Mouse (Mus musculus) cerebellum, postnatal 36 days (tissue): ENCODE measurements around the gene A430078G23Rik.

ENCODE experiments used
- DNase-seq, 2 experiments: peaks; one replicate each; pipeline ENCODE4 v3.0.0; 2021 to 2022; ENCODE audit warnings: mixed read lengths in 2 of 2

Gene A430078G23Rik

GRCm38 (mm10) chr8:3414639-3415190 is 61.5 kb downstream of the A430078G23Rik start:
- DNase-seq, result no peak

DNA sequence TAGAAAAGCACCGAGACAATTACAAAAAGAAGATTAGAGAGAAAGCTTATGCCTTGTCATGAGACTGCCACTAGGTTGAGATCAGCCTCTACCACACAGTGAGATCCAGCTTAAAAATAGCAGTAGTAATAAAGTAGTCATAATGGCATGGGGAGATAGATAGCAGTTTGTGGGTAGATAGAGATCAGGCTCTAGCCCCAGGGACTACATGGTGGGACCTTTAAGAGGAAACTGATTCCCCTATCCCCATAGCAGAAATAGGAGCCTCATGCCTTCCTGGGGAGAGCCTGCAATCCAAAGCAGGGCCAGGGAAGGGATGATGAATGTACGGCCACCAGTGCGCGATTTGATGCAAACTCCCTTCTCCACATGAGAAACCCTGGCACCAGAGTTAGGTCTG is 62.0 kb downstream of the A430078G23Rik start:
- no peak for DNase-seq

DNA sequence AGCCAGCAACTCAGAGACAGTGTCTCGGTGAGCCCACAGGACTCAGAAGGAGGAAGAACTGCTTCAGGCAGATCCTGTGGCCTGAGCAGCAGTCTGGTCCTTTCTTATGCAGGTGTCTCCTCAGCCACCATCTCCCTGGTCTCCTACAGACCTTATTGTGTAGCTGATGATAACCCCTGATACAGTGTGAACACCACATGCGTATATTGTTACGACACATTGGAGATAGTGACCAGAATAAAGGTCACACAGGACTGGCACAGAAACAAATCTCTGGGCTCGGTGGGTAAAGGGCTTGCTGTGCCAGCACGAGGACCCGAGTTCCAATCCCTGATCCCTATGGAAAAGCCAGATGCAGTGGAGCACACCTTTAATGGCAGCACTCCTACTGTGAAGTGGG is 62.4 kb downstream of the A430078G23Rik start:
- DNase-seq, result no peak

- no peak for DNase-seq
Measured at GRCm38 (mm10) chr8:3416846-3417245, 63.6 kb downstream of the A430078G23Rik start.

DNA sequence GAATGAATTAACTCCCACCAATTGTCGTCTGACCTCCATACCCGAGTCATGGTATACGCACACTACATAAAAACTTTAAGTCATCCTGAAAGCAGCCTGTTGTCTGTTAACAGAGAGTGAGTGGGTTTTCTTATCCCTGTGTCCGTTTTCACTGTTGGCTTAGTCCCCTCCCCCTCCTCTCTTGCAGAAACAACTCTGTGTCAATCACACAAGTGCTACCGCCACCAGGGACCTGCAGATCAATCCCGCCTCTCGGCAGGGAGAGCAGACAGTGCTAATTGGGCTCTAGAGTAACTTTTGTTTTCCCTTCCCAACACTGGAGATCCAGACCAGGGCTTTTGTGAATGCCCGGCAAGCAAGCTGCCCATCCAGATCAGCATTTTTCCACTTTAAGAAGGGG is 64.2 kb downstream of the A430078G23Rik start:
- no peak for DNase-seq

DNA sequence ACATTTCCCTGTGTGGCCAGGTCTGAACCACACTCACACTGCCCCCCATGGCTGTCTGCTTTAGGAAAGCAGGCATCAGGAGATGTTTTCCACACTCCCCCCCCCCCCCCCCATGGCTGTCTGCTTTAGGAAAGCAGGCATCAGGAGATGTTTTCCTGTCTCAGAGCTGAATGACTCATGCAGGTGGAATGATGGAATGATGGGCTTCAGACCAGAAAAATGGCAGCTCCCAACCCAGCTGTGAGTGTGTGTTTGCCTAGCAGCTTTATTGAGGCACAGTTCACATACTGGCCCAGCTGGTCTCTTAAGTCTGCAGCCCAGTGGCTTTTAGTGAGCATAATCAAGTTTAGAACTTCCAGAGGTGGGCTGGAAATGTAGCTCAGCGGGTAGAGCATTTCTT is 64.9 kb downstream of the A430078G23Rik start:
- no peak for DNase-seq

- DNase-seq, result no peak
Measured at GRCm38 (mm10) chr8:3420105-3420706, 67.0 kb downstream of the A430078G23Rik start.

DNA sequence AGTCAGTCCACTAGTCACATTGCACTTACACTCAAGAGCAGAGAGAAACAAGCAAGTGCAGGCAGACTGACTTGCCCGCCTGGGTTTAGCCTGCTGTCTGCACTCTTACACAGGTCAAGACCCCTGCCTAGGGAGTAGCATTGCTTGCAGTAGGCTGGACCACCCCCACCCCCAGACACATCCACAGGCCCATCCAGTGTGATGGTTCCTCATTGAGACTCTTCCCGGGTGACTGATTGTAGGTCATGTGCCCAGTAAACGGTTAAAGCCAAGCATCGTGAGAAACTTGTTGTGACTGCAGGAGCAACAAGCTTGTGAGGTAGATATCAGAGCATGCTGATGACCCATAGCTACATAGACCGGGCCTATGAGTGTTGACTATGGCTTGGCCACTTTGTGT is 68.3 kb downstream of the A430078G23Rik start:
- DNase-seq, result no peak

DNA sequence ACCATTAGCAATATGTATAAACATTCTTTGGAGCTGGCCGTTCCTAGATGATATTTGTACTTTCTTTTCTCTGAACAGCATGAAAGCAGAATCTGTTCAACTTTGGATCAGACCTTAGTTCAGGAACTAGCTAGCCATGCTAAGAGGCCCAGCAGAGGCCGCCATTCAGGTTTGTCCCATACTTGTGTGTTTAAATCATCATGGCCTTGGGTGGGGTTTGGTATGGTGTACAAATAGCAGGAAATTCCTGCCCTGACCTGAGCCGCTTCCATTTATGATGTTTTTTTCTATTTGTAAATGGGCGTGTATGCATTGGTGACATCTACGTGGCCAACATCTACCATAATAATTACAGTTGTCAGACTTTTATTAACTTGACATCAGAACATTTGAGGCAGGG is 72.0 kb downstream of the A430078G23Rik start:
- no peak for DNase-seq

- DNase-seq, result no peak
Measured at GRCm38 (mm10) chr8:3426211-3426610, 73.0 kb downstream of the A430078G23Rik start.

- no peak for DNase-seq
Measured at GRCm38 (mm10) chr8:3428426-3428825, 75.2 kb downstream of the A430078G23Rik start.

- peak; percentile 76 to 78 for DNase-seq
Measured at GRCm38 (mm10) chr8:3429966-3430365, 76.8 kb downstream of the A430078G23Rik start.

GRCm38 (mm10) chr8:3431113-3431512 is 77.9 kb downstream of the A430078G23Rik start:
- DNase-seq, result no peak

DNA sequence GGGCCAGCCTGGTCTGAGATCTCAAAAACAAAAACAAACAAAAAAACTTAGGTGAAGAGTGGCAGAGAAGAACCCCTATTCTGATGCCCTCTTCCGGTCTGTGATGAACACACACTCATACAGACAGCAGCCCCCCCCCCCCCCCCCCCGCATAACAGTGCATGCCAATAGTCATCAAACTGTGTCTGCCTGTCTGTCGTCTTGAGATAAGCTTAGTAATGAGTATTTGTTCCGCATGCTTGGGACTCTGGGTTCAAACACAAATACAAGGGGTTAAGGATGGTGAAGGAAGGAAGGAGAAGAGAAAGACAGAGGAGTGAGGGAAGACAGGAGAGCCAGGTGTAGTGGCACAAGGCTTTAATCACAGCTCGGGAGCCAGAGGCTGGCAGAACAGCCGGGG is 83.3 kb downstream of the A430078G23Rik start:
- DNase-seq, result no peak

DNA sequence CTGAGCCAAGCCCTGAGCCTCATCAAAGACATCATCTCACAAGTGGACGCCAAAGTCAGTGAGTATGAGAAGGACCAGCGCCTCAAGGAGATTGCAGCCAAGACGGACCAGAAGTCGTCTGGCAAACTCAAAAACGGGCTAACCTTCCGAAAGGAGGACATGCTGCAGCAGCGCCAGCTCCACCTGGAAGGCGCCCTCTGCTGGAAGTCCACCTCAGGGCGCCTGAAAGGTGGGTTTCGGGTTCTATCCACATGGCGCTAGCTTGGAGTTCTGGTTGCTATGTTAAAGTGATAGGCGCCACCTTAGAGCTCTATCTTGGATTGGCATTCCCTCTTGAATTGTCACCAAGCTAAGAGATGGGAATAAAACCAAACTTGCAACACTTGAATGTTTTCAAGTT is 86.3 kb downstream of the A430078G23Rik start:
- no peak for DNase-seq
